Mouse (Mus musculus): ENCODE measurements around the gene Pdhb. TPM values are rescaled to one million over a fixed set of nuclear protein-coding genes. Genes with fewer than 3 reads are reported as not detected.
"Not testable (repeated sequence)": the region's sequence is repeated elsewhere in the genome, so short reads cannot be mapped to it uniquely, and the experiment has no call there.

Pdhb gene
- polyA plus RNA-seq, 1 experiment from 2014 or later: 278 TPM

- WGBS: 78% methylated on average over 2 of the region's 2 CpGs
- no peaks in the 10 kb centered on the region for H3K9me3 ChIP-seq (ENCODE audit: low read length)
- no peaks in the 10 kb centered on the region for H3K27me3 ChIP-seq (ENCODE audit: insufficient read depth, low read length)
- peaks cover 15% of the 10 kb centered on the region; the same call in 1 of the 2 replicates for H3K36me3 ChIP-seq (ENCODE audit: insufficient read depth, low read length)
- no peak overlapping the region for H3K4me3 ChIP-seq (ENCODE audit: low read length)
- H3K27ac ChIP-seq (ENCODE audit: low read length): no peak overlapping the region
- H3K4me2 ChIP-seq (replicated peaks; ENCODE audit: low read depth, low read length): no peak overlapping the region
- no peak for ATAC-seq (ENCODE audit: low FRiP score, low TSS enrichment)
- no peak overlapping the region for H3K9ac ChIP-seq (replicated peaks; ENCODE audit: low read length)
- no peaks in the 10 kb centered on the region for H3K4me1 ChIP-seq (ENCODE audit: insufficient read depth, low read length)
Measured at GRCm38 (mm10) chr14:8141131-8141530, 31.7 kb downstream of the Pdhb start.

GRCm38 (mm10) chr14:8139724-8140710 is 32.8 kb downstream of the Pdhb start:
- Histone ChIP-seq H3K36me3 (ENCODE audit: insufficient read depth, low read length) (peaks cover 13% of the 10 kb centered on the region; the same call in 1 of the 2 replicates), H3K4me3 (ENCODE audit: low read length) (no peak overlapping the region), H3K27ac (ENCODE audit: low read length) (no peak overlapping the region), H3K9ac (replicated peaks; ENCODE audit: low read length) (no peak overlapping the region), H3K9me3 (ENCODE audit: low read length) (no peaks in the 10 kb centered on the region), H3K4me1 (ENCODE audit: insufficient read depth, low read length) (no peaks in the 10 kb centered on the region), H3K4me2 (replicated peaks; ENCODE audit: low read depth, low read length) (no peak overlapping the region), H3K27me3 (ENCODE audit: insufficient read depth, low read length) (no peaks in the 10 kb centered on the region)
- ATAC-seq (ENCODE audit: low FRiP score, low TSS enrichment): no peak
- 61% methylated on average over 23 of the region's 23 CpGs for WGBS

GRCm38 (mm10) chr14:8135130-8135529 is 37.7 kb downstream of the Pdhb start:
- Histone ChIP-seq H3K4me3 (ENCODE audit: low read length) (no peak overlapping the region), H3K36me3 (ENCODE audit: insufficient read depth, low read length) (peaks cover 6% of the 10 kb centered on the region; the same call in 1 of the 2 replicates), H3K9me3 (ENCODE audit: low read length) (no peaks in the 10 kb centered on the region), H3K27ac (ENCODE audit: low read length) (no peak overlapping the region), H3K4me1 (ENCODE audit: insufficient read depth, low read length) (no peaks in the 10 kb centered on the region), H3K9ac (replicated peaks; ENCODE audit: low read length) (no peak overlapping the region), H3K4me2 (replicated peaks; ENCODE audit: low read depth, low read length) (no peak overlapping the region), H3K27me3 (ENCODE audit: insufficient read depth, low read length) (no peaks in the 10 kb centered on the region)
- 0 out of 2 replicates have a peak, but pooled peaks have one; percentile 49 for ATAC-seq (ENCODE audit: low FRiP score, low TSS enrichment)
- WGBS: 81% methylated on average over 3 of the region's 3 CpGs

DNA sequence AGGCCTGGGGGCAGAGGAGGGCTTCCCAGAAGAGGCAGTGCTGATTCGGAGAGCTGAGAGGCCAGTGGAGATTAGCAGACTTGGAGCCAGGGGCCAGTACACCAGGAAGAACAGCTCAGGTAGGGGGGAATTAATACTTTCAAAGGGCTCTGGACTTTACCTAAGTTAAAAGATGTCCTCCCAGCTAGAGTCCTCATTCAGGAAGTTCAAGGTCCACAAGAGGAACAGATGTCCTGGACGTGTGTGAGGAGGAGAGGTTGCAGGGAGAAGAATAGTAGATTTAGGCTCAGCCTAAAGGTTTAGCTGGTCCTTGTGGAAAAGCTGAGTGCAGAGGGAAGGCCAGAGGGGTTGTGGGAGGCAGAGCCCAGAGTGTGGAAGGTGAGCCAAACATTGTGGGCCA is 38.6 kb downstream of the Pdhb start:
- H3K36me3 ChIP-seq (ENCODE audit: insufficient read depth, low read length): peaks cover 6% of the 10 kb centered on the region; the same call in 1 of the 2 replicates
- H3K27me3 ChIP-seq (ENCODE audit: insufficient read depth, low read length): no peaks in the 10 kb centered on the region
- H3K4me3 ChIP-seq (ENCODE audit: low read length): no peak overlapping the region
- no peak overlapping the region for H3K9ac ChIP-seq (replicated peaks; ENCODE audit: low read length)
- no peak overlapping the region for H3K4me2 ChIP-seq (replicated peaks; ENCODE audit: low read depth, low read length)
- 72% methylated on average over 2 of the region's 2 CpGs for WGBS
- no peaks in the 10 kb centered on the region for H3K4me1 ChIP-seq (ENCODE audit: insufficient read depth, low read length)
- H3K27ac ChIP-seq (ENCODE audit: low read length): no peak overlapping the region
- ATAC-seq (ENCODE audit: low FRiP score, low TSS enrichment): no peak
- no peaks in the 10 kb centered on the region for H3K9me3 ChIP-seq (ENCODE audit: low read length)

- no peaks in the 10 kb centered on the region for H3K27me3 ChIP-seq (ENCODE audit: insufficient read depth, low read length)
- WGBS: 82% methylated on average over 8 of the region's 8 CpGs
- ATAC-seq (ENCODE audit: low FRiP score, low TSS enrichment): no peak
- no peak overlapping the region for H3K4me3 ChIP-seq (ENCODE audit: low read length)
- no peaks in the 10 kb centered on the region for H3K9me3 ChIP-seq (ENCODE audit: low read length)
- H3K9ac ChIP-seq (replicated peaks; ENCODE audit: low read length): no peak overlapping the region
- peaks cover 6% of the 10 kb centered on the region; the same call in 1 of the 2 replicates for H3K36me3 ChIP-seq (ENCODE audit: insufficient read depth, low read length)
- H3K4me2 ChIP-seq (replicated peaks; ENCODE audit: low read depth, low read length): no peak overlapping the region
- no peak overlapping the region for H3K27ac ChIP-seq (ENCODE audit: low read length)
- no peaks in the 10 kb centered on the region for H3K4me1 ChIP-seq (ENCODE audit: insufficient read depth, low read length)
Measured at GRCm38 (mm10) chr14:8132789-8133188, 40.0 kb downstream of the Pdhb start.

- no peak overlapping the region for H3K27ac ChIP-seq (ENCODE audit: low read length)
- ATAC-seq (ENCODE audit: low FRiP score, low TSS enrichment): no peak
- no peak overlapping the region for H3K9ac ChIP-seq (replicated peaks; ENCODE audit: low read length)
- H3K4me1 ChIP-seq (ENCODE audit: insufficient read depth, low read length): no peaks in the 10 kb centered on the region
- no peak overlapping the region for H3K4me3 ChIP-seq (ENCODE audit: low read length)
- H3K36me3 ChIP-seq (ENCODE audit: insufficient read depth, low read length): 0 out of 2 replicates have a peak, but pooled peaks cover 9% of the 10 kb centered on the region
- no peaks in the 10 kb centered on the region for H3K27me3 ChIP-seq (ENCODE audit: insufficient read depth, low read length)
- no peak overlapping the region for H3K4me2 ChIP-seq (replicated peaks; ENCODE audit: low read depth, low read length)
- H3K9me3 ChIP-seq (ENCODE audit: low read length): no peaks in the 10 kb centered on the region
- 61% methylated on average over 5 of the region's 5 CpGs for WGBS
Measured at GRCm38 (mm10) chr14:8127971-8128370, 44.9 kb downstream of the Pdhb start.

GRCm38 (mm10) chr14:8124046-8124881 is 48.6 kb downstream of the Pdhb start:
- H3K9ac ChIP-seq (replicated peaks; ENCODE audit: low read length): no peak overlapping the region
- no peaks in the 10 kb centered on the region for H3K9me3 ChIP-seq (ENCODE audit: low read length)
- H3K4me3 ChIP-seq (ENCODE audit: low read length): no peak overlapping the region
- H3K4me1 ChIP-seq (ENCODE audit: insufficient read depth, low read length): no peaks in the 10 kb centered on the region
- no peaks in the 10 kb centered on the region for H3K27me3 ChIP-seq (ENCODE audit: insufficient read depth, low read length)
- ATAC-seq (ENCODE audit: low FRiP score, low TSS enrichment): no peak
- WGBS: 73% methylated on average over 7 of the region's 7 CpGs
- H3K4me2 ChIP-seq (replicated peaks; ENCODE audit: low read depth, low read length): no peak overlapping the region
- H3K36me3 ChIP-seq (ENCODE audit: insufficient read depth, low read length): 0 out of 2 replicates have a peak, but pooled peaks cover 7% of the 10 kb centered on the region
- H3K27ac ChIP-seq (ENCODE audit: low read length): no peak overlapping the region

GRCm38 (mm10) chr14:8123611-8124010 is 49.2 kb downstream of the Pdhb start:
- ATAC-seq (ENCODE audit: low FRiP score, low TSS enrichment): not testable (repeated sequence)

DNA sequence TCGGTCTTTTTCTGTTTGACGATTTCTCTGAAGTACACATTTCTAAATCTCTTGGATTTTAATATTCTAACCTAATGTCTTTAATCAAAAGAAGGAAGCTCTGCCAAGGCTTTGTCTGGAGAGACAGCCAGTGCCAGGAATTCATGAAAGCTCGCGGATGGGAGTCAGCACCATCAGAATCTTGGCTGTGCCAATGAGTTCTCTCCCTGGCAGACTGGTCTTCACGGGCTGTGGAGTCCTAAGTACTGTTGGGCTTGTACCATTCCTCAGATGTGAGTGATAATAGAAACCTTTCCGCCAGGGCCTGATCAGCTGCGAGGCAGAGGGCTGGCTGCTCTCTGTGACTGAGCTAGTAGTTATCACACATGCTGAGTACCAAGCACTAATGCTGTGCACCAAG is 49.7 kb downstream of the Pdhb start:
- H3K4me3 ChIP-seq (ENCODE audit: low read length): no peak overlapping the region
- H3K36me3 ChIP-seq (ENCODE audit: insufficient read depth, low read length): 0 out of 2 replicates have a peak, but pooled peaks cover 7% of the 10 kb centered on the region
- WGBS: 88% methylated on average over 7 of the region's 7 CpGs
- H3K9me3 ChIP-seq (ENCODE audit: low read length): no peaks in the 10 kb centered on the region
- H3K27ac ChIP-seq (ENCODE audit: low read length): no peak overlapping the region
- no peaks in the 10 kb centered on the region for H3K27me3 ChIP-seq (ENCODE audit: insufficient read depth, low read length)
- no peak overlapping the region for H3K4me2 ChIP-seq (replicated peaks; ENCODE audit: low read depth, low read length)
- H3K9ac ChIP-seq (replicated peaks; ENCODE audit: low read length): no peak overlapping the region
- no peaks in the 10 kb centered on the region for H3K4me1 ChIP-seq (ENCODE audit: insufficient read depth, low read length)
- no peak for ATAC-seq (ENCODE audit: low FRiP score, low TSS enrichment)

More at GRCm38 (mm10) chr14:8123611-8124010, 49.2 kb downstream of the Pdhb start:
- not testable (repeated sequence) for H3K9ac ChIP-seq (replicated peaks; ENCODE audit: low read length); H3K4me1 ChIP-seq (ENCODE audit: insufficient read depth, low read length); H3K27ac ChIP-seq (ENCODE audit: low read length); H3K36me3 ChIP-seq (ENCODE audit: insufficient read depth, low read length); H3K4me3 ChIP-seq (ENCODE audit: low read length); H3K9me3 ChIP-seq (ENCODE audit: low read length); H3K27me3 ChIP-seq (ENCODE audit: insufficient read depth, low read length); H3K4me2 ChIP-seq (replicated peaks; ENCODE audit: low read depth, low read length)
- 94% methylated on average over 10 of the region's 10 CpGs for WGBS
